Mouse (Mus musculus): Measurements from ENCODE around the gene Ccdc151. TPM values are rescaled to one million over a fixed set of nuclear protein-coding genes. Genes with fewer than 3 reads are reported as not detected.

The Ccdc151 gene
- polyA plus RNA-seq, 1 experiment from 2014 or later = 1.5 TPM

- Histone ChIP-seq H3K9ac (no peak overlapping the region), H3K4me1 (peaks cover 7% of the 10 kb centered on the region), H3K9me3 (no peaks in the 10 kb centered on the region), H3K4me3 (no peak overlapping the region), H3K27me3 (peaks cover 4% of the 10 kb centered on the region), H3K36me3 (peaks cover 5% of the 10 kb centered on the region; the same call in 1 of the 2 replicates), H3K27ac (no peak overlapping the region), H3K4me2 (replicated peaks) (no peak overlapping the region)
- 9% methylated on average over 3 of the region's 3 CpGs for WGBS
- ATAC-seq (ENCODE audit: low FRiP score, low read depth) = no peak
Measured at GRCm38 (mm10) chr9:21953600-21953999, 48.8 kb downstream of the Ccdc151 start.

- H3K27me3 ChIP-seq = peaks cover 20% of the 10 kb centered on the region
- no peak overlapping the region for H3K9ac ChIP-seq
- peaks cover 11% of the 10 kb centered on the region for H3K4me1 ChIP-seq
- H3K4me3 ChIP-seq = no peak overlapping the region
- H3K4me2 ChIP-seq (replicated peaks) = no peak overlapping the region
- ATAC-seq (ENCODE audit: low FRiP score, low read depth) = no peak
- no peak overlapping the region for H3K27ac ChIP-seq
- no peaks in the 10 kb centered on the region for H3K36me3 ChIP-seq
- 74% methylated on average over 3 of the region's 3 CpGs for WGBS
- no peaks in the 10 kb centered on the region for H3K9me3 ChIP-seq
Measured at GRCm38 (mm10) chr9:21951977-21952376, 50.5 kb downstream of the Ccdc151 start.

GRCm38 (mm10) chr9:21950322-21950721 lies 52.1 kb downstream of the Ccdc151 start:
- Histone ChIP-seq H3K9me3 (no peaks in the 10 kb centered on the region), H3K4me3 (no peak overlapping the region), H3K36me3 (no peaks in the 10 kb centered on the region), H3K4me1 (peaks cover 4% of the 10 kb centered on the region), H3K9ac (no peak overlapping the region), H3K27ac (no peak overlapping the region), H3K4me2 (replicated peaks) (no peak overlapping the region), H3K27me3 (peaks cover 33% of the 10 kb centered on the region)
- WGBS = 19% methylated on average over 11 of the region's 11 CpGs
- no peak for ATAC-seq (ENCODE audit: low FRiP score, low read depth)

- peaks cover 39% of the 10 kb centered on the region for H3K27me3 ChIP-seq
- no peaks in the 10 kb centered on the region for H3K9me3 ChIP-seq
- H3K4me3 ChIP-seq = no peak overlapping the region
- 66% methylated on average over 6 of the region's 6 CpGs for WGBS
- ATAC-seq (ENCODE audit: low FRiP score, low read depth) = no peak
- no peaks in the 10 kb centered on the region for H3K36me3 ChIP-seq
- H3K9ac ChIP-seq = no peak overlapping the region
- H3K27ac ChIP-seq = no peak overlapping the region
- H3K4me1 ChIP-seq = peaks cover 4% of the 10 kb centered on the region
- no peak overlapping the region for H3K4me2 ChIP-seq (replicated peaks)
Measured at GRCm38 (mm10) chr9:21948790-21949189, 53.6 kb downstream of the Ccdc151 start.

DNA sequence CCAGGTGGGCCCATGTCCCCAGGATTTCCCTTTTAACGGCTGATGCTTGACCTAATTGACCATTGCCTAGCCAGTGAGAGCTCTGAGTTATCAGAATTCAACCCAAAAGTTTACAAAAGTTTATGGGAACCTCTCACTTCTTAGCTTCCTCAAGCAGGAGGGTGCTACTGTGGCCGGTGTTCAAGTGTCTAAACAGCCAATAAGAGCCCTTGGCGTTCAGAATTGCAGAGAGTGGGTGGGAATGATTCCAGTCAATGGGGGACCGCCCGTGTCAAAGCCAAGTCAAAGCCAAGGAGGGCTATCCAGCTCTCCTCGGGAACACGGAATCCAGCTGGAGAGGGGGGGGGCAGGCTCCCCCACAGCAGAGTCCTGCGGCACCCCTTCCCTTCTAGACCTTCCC lies 54.3 kb downstream of the Ccdc151 start:
- H3K4me3 ChIP-seq = no peak overlapping the region
- WGBS = 55% methylated on average over 8 of the region's 8 CpGs
- no peak overlapping the region for H3K9ac ChIP-seq
- ATAC-seq (ENCODE audit: low FRiP score, low read depth) = no peak
- H3K27me3 ChIP-seq = peaks cover 45% of the 10 kb centered on the region
- H3K9me3 ChIP-seq = no peaks in the 10 kb centered on the region
- peaks cover 4% of the 10 kb centered on the region for H3K4me1 ChIP-seq
- no peaks in the 10 kb centered on the region for H3K36me3 ChIP-seq
- no peak overlapping the region for H3K4me2 ChIP-seq (replicated peaks)
- H3K27ac ChIP-seq = no peak overlapping the region

- WGBS = 4% methylated on average over 26 of the region's 28 CpGs
- H3K9ac ChIP-seq = no peak overlapping the region
- H3K9me3 ChIP-seq = no peaks in the 10 kb centered on the region
- no peaks in the 10 kb centered on the region for H3K36me3 ChIP-seq
- peaks cover 4% of the 10 kb centered on the region for H3K4me1 ChIP-seq
- no peak for ATAC-seq (ENCODE audit: low FRiP score, low read depth)
- H3K4me3 ChIP-seq = no peak overlapping the region
- H3K27me3 ChIP-seq = peaks cover 46% of the 10 kb centered on the region
- H3K4me2 ChIP-seq (replicated peaks) = peak overlapping the region; percentile 27; the same call in 1 of the 2 replicates
- H3K27ac ChIP-seq = no peak overlapping the region
Measured at GRCm38 (mm10) chr9:21947540-21948130, 54.8 kb downstream of the Ccdc151 start.

GRCm38 (mm10) chr9:21944267-21944666 lies 58.2 kb downstream of the Ccdc151 start:
- H3K27ac ChIP-seq = no peak overlapping the region
- no peak overlapping the region for H3K9ac ChIP-seq
- H3K27me3 ChIP-seq = peaks cover 46% of the 10 kb centered on the region
- H3K4me2 ChIP-seq (replicated peaks) = 0 out of 2 replicates have a peak overlapping the region, but pooled peaks have one; percentile 5
- WGBS = 12% methylated on average over 23 of the region's 23 CpGs
- peaks cover 4% of the 10 kb centered on the region for H3K4me1 ChIP-seq
- H3K4me3 ChIP-seq = no peak overlapping the region
- no peak for ATAC-seq (ENCODE audit: low FRiP score, low read depth)
- H3K9me3 ChIP-seq = no peaks in the 10 kb centered on the region
- H3K36me3 ChIP-seq = peaks cover 7% of the 10 kb centered on the region; the same call in 1 of the 2 replicates

- H3K4me1 ChIP-seq = peaks cover 4% of the 10 kb centered on the region
- peaks cover 43% of the 10 kb centered on the region for H3K27me3 ChIP-seq
- 49% methylated on average over 12 of the region's 12 CpGs for WGBS
Measured at GRCm38 (mm10) chr9:21943638-21944037, 58.8 kb downstream of the Ccdc151 start.

DNA sequence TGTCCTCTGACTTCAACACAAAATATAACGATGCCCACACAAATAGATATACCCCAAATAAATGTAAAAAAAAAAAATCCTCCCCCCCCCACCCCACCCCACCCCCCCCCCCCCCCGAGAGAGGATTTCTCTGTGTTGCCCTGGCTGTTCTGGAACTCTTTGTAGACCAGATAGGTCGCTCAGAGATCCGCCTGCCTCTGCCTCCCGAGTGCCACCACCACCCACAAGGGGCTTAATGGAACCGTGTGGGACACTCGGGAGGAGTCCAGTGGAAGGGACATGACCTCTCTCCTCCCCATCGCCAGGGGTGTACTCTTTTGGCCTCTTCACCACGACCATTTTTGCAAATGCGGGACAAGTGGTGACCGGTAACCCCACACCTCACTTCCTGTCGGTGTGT lies 59.4 kb downstream of the Ccdc151 start:
- no peak overlapping the region for H3K4me3 ChIP-seq
- H3K9ac ChIP-seq = no peak overlapping the region
- 74% methylated on average over 12 of the region's 12 CpGs for WGBS
- no peak overlapping the region for H3K27ac ChIP-seq
- ATAC-seq (ENCODE audit: low FRiP score, low read depth) = no peak
- H3K27me3 ChIP-seq = peaks cover 37% of the 10 kb centered on the region
- no peak overlapping the region for H3K4me2 ChIP-seq (replicated peaks)
- peaks cover 7% of the 10 kb centered on the region; the same call in 1 of the 2 replicates for H3K36me3 ChIP-seq
- peaks cover 4% of the 10 kb centered on the region for H3K4me1 ChIP-seq
- H3K9me3 ChIP-seq = no peaks in the 10 kb centered on the region

More at GRCm38 (mm10) chr9:21943638-21944037, 58.8 kb downstream of the Ccdc151 start:
- ATAC-seq (ENCODE audit: low FRiP score, low read depth) = no peak
- Histone ChIP-seq H3K4me2 (replicated peaks) (no peak overlapping the region), H3K36me3 (peaks cover 7% of the 10 kb centered on the region; the same call in 1 of the 2 replicates), H3K27ac (no peak overlapping the region), H3K9ac (no peak overlapping the region), H3K4me3 (no peak overlapping the region), H3K9me3 (no peaks in the 10 kb centered on the region)

Other genes with a start within 250 kb of the Ccdc151 start
- 109 and 117 TPM in 2 replicates for gene Spc24, start 242.3 kb downstream of the Ccdc151 start, polyA plus RNA-seq (2015; fragmentation: Nextera tagmentation; extraction: Ambion mirVana)
- gene Kank2, start 203.9 kb downstream of the Ccdc151 start, polyA plus RNA-seq (2015; fragmentation: Nextera tagmentation; extraction: Ambion mirVana) = 18.9 and 21.3 TPM in 2 replicates
- gene Angptl8, start 167.1 kb downstream of the Ccdc151 start, polyA plus RNA-seq (2015; fragmentation: Nextera tagmentation; extraction: Ambion mirVana) = 0.67 and 0.91 TPM in 2 replicates
- gene Dock6, start 150.0 kb downstream of the Ccdc151 start, polyA plus RNA-seq (2015; fragmentation: Nextera tagmentation; extraction: Ambion mirVana) = 37.5 and 39.6 TPM in 2 replicates
- 14.0 and 15.5 TPM in 2 replicates for gene Rab3d, start 84.4 kb downstream of the Ccdc151 start, polyA plus RNA-seq (2015; fragmentation: Nextera tagmentation; extraction: Ambion mirVana)
- gene Ccdc159, start 75.2 kb downstream of the Ccdc151 start, polyA plus RNA-seq (2015; fragmentation: Nextera tagmentation; extraction: Ambion mirVana) = 5.1 and 6.2 TPM in 2 replicates
- 41.3 and 46.5 TPM in 2 replicates for gene Tmem205, start 75.1 kb downstream of the Ccdc151 start, polyA plus RNA-seq (2015; fragmentation: Nextera tagmentation; extraction: Ambion mirVana)
- 8.5 and 9.1 TPM in 2 replicates for gene Plppr2, start 65.6 kb downstream of the Ccdc151 start, polyA plus RNA-seq (2015; fragmentation: Nextera tagmentation; extraction: Ambion mirVana)
- gene Swsap1, start 46.9 kb downstream of the Ccdc151 start, polyA plus RNA-seq (2015; fragmentation: Nextera tagmentation; extraction: Ambion mirVana) = 4.9 and 6.2 TPM in 2 replicates
- gene Epor, start 39.1 kb downstream of the Ccdc151 start, polyA plus RNA-seq (2015; fragmentation: Nextera tagmentation; extraction: Ambion mirVana) = 6.2 and 6.3 TPM in 2 replicates
- 1.6 TPM in 2 replicates for gene Rgl3, start 13.2 kb downstream of the Ccdc151 start, polyA plus RNA-seq (2015; fragmentation: Nextera tagmentation; extraction: Ambion mirVana)
- 119 and 122 TPM in 2 replicates for gene Prkcsh, start 172 bp upstream of the Ccdc151 start, polyA plus RNA-seq (2015; fragmentation: Nextera tagmentation; extraction: Ambion mirVana)
- gene Elavl3, start 49.4 kb upstream of the Ccdc151 start, polyA plus RNA-seq (2015; fragmentation: Nextera tagmentation; extraction: Ambion mirVana) = 0.13 and 0.23 TPM in 2 replicates
- not detected in 2 replicates for gene Gm49318, start 68.6 kb upstream of the Ccdc151 start, polyA plus RNA-seq (2015; fragmentation: Nextera tagmentation; extraction: Ambion mirVana)
- 11.6 and 12.6 TPM in 2 replicates for gene Zfp653, start 68.7 kb upstream of the Ccdc151 start, polyA plus RNA-seq (2015; fragmentation: Nextera tagmentation; extraction: Ambion mirVana)
- 34.9 and 36.8 TPM in 2 replicates for gene Ecsit, start 82.8 kb upstream of the Ccdc151 start, polyA plus RNA-seq (2015; fragmentation: Nextera tagmentation; extraction: Ambion mirVana)
- 2.5 and 5.2 TPM in 2 replicates for gene Cnn1, start 96.6 kb upstream of the Ccdc151 start, polyA plus RNA-seq (2015; fragmentation: Nextera tagmentation; extraction: Ambion mirVana)
- gene Elof1, start 114.5 kb upstream of the Ccdc151 start, polyA plus RNA-seq (2015; fragmentation: Nextera tagmentation; extraction: Ambion mirVana) = 190 and 191 TPM in 2 replicates
- 6.5 and 8.4 TPM in 2 replicates for gene Acp5, start 133.1 kb upstream of the Ccdc151 start, polyA plus RNA-seq (2015; fragmentation: Nextera tagmentation; extraction: Ambion mirVana)
- 70.2 and 76.8 TPM in 2 replicates for gene Pigyl, start 154.2 kb upstream of the Ccdc151 start, polyA plus RNA-seq (2015; fragmentation: Nextera tagmentation; extraction: Ambion mirVana)
- gene Zfp872, start 185.5 kb upstream of the Ccdc151 start, polyA plus RNA-seq (2015; fragmentation: Nextera tagmentation; extraction: Ambion mirVana) = 0.06 and 0.11 TPM in 2 replicates
- 15.7 and 17.0 TPM in 2 replicates for gene Zfp809, start 223.1 kb upstream of the Ccdc151 start, polyA plus RNA-seq (2015; fragmentation: Nextera tagmentation; extraction: Ambion mirVana)